Mouse (Mus musculus): Measurements from ENCODE around the gene Gm17067.
"Not testable (repeated sequence)": the region's sequence is repeated elsewhere in the genome, so short reads cannot be mapped to it uniquely, and the experiment has no call there.

The Gm17067 gene

DNA sequence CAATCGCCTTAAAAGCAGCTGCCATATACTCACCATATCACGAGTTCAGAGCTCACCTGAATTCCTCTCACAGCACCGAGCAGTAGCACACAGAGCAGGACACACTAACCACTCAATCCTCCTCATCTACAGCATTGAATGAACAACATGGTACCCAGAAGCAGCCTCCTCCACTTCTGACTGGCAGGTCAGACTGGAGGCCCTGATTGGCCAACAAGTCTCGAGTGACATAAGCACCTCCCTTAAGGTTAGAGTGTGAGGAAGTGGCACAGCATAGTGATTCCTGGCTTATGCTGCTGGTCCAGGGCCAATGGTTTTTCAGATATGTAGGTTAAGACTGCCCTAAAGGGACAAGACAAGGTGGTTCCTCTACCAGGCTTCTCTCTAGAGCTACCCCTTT lies at the start of gene Gm17067:
Gene Gm17067 (minus strand): TSS at position 101 of the 400 bp plus-strand sequence.
- TF ChIP-seq GATA4 (IDR thresholded peaks at IDR 0.05; ENCODE audit: insufficient replicate concordance, low read length): not testable (repeated sequence)

DNA sequence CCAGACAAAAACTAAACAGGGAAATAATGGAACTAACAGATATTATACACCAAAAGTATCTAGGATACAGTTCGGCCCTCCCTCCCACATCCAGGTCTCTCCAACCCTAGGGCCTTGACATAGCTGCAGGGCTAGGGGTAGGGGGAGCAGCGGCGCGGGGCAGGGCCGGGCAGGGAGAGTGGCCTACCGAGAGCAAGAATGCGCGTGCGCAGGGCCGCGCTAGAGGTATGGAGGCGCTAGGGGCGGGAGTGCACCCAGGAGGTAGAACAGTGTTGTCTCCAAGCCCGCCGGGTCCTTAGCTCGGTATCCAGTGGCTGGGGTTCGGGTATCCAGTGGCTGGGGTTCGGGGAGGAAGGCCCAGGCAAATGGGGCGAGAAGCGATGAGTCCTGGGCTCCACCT lies 23.0 kb upstream of the Gm17067 start:
- TF ChIP-seq GATA4 (IDR thresholded peaks at IDR 0.05; ENCODE audit: insufficient replicate concordance, low read length): no peak

DNA sequence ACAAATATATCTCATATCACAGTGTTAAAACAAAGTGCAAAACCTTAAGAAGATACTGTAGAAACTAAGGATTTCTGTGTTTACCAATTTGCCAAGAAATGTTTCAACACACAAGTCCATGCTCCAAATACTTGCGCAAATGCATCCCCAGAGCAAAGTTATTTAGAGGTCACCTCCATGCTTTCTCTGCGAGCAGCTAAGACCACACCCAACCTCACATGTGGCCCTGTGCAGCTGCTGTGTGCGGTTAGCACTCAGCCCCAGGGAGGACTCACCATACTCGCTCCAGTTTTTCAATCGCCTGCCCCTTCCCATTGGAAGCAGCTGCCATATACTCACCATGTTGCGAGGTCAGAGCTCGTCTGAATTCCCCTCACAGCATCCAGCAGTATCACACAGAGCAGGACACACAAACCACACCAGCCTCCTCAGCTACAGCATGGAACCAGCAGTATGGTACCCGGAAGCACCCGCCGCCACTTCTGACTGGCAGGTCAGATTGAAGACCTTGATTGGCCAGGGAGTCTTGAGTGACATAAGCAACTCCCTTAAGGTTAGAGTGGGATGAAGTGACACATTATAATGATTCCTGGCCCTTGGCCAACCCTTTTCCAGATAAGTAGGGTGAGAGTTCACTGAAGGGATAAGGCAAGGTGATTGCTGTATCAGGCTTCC lies 11.9 kb upstream of the Gm17067 start:
- TF ChIP-seq GATA4 (IDR thresholded peaks at IDR 0.05; ENCODE audit: insufficient replicate concordance, low read length): no peak

DNA sequence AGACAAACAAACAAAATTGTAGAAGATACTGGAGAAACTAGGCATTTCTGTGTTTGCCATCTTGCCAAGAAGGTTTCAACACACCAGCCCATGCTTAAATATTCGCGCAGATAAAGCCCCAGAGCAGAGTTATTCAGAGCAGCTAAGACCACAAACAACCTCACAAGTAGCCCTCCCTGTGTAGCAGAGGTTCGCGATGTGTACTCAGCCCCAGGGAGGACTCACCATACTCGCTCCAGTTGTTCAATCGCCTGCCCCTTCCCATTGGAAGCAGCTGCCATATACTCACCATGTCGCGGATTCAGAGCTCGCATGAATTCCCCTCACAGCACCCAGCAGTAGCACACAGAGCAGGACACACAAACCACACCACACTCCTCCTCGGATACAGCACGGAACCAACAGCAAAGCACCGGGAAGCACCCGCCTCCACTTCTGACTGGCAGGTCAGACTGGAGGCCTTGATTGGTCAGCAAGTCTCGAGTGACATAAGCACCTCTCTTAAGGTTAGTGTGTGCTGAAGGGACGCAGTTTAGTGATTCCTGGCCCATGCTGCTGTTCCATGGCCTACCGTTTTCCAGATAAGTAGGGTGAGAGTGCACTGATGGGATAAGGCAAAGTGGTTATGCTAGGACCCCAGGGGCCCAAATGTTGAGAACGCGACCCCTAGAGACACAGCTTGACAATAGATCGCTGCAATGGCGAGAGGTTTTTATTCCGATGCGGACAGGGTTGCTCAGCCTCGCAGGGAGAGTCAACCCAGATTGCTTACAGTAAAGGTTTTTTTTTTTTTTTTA lies 34.3 kb downstream of the Gm17067 start, which contains the start of gene Zfp975:
Gene Zfp975 (minus strand): TSS at position 381 of the 797 bp plus-strand sequence.
- peak; percentile 22; the same call in 1 of the 2 replicates for TF ChIP-seq GATA4 (IDR thresholded peaks at IDR 0.05; ENCODE audit: insufficient replicate concordance, low read length)

Measured in liver, adult (tissue).